Mouse (Mus musculus) myocyte (in vitro differentiated cells): ENCODE results near the gene Sphkap. TPM values are rescaled to one million over a fixed set of nuclear protein-coding genes. Genes with fewer than 3 reads are reported as not detected.

Experiments used
- H3K27me3 ChIP-seq: one replicate; pipeline ENCODE4 v1.6.1; 2011; ENCODE audit not compliant: control insufficient read depth, insufficient read depth, insufficient read length
- H3K36me3 ChIP-seq: one replicate; pipeline ENCODE4 v1.6.1; 2011; ENCODE audit not compliant: control insufficient read depth, insufficient read depth
- H3K4me2 ChIP-seq: one replicate; pipeline ENCODE4 v1.6.1; 2011; ENCODE audit warnings: low read depth, control low read depth
- H3K4me3 ChIP-seq: one replicate; pipeline ENCODE4 v1.5.1; 2011; ENCODE audit warnings: mild to moderate bottlenecking, control low read depth, moderate library complexity
- H3K79me2 ChIP-seq: one replicate; pipeline ENCODE4 v1.6.1; 2011; ENCODE audit not compliant: control insufficient read depth, insufficient read depth
- H3ac ChIP-seq: one replicate; pipeline ENCODE4 v1.6.1; 2011; ENCODE audit not compliant: control insufficient read depth, insufficient read length
- CEBPB ChIP-seq: IDR thresholded peaks from 2 replicates; pipeline ENCODE4 v1.6.1; 2011; ENCODE audit warnings: mild to moderate bottlenecking, moderate library complexity; ENCODE audit not compliant: poor library complexity, insufficient read depth, severe bottlenecking
- E2F4 ChIP-seq: IDR thresholded peaks from one replicate; pipeline ENCODE4 v1.6.1; 2011; ENCODE audit warnings: mild to moderate bottlenecking, control low read depth, moderate library complexity; ENCODE audit not compliant: insufficient read depth
- MAX ChIP-seq: IDR thresholded peaks from one replicate; pipeline ENCODE4 v1.6.1; 2011; ENCODE audit warnings: low read depth, mild to moderate bottlenecking, control low read depth
- MYOD1 ChIP-seq, 3 experiments: IDR thresholded peaks; one replicate each; pipeline ENCODE4 v1.6.1; 2011; ENCODE audit warnings: control low read depth in 2 of 3, low read depth in 2 of 3, mild to moderate bottlenecking in 2 of 3, moderate library complexity in 1 of 3; ENCODE audit not compliant: insufficient read length in 2 of 3, control insufficient read depth in 1 of 3
- MYOG ChIP-seq, 3 experiments: IDR thresholded peaks; one replicate each; pipeline ENCODE4 v1.6.1; 2011; ENCODE audit warnings: control low read depth in 2 of 3, low read depth in 2 of 3, mild to moderate bottlenecking in 2 of 3; ENCODE audit not compliant: insufficient read length in 2 of 3, control insufficient read depth in 1 of 3, insufficient read depth in 1 of 3
- POLR2A ChIP-seq: IDR thresholded peaks from one replicate; pipeline ENCODE4 v1.6.1; 2011; ENCODE audit warnings: low read depth, mild to moderate bottlenecking, control low read depth, moderate library complexity; ENCODE audit not compliant: insufficient read length
- POLR2AphosphoS2 ChIP-seq: IDR thresholded peaks from one replicate; pipeline ENCODE4 v1.6.1; 2011; ENCODE audit warnings: low read depth, control low read depth; ENCODE audit not compliant: insufficient read length
- REST ChIP-seq: IDR thresholded peaks from one replicate; pipeline ENCODE4 v1.6.1; 2011; ENCODE audit warnings: mild to moderate bottlenecking, control low read depth, moderate library complexity; ENCODE audit not compliant: insufficient read depth, insufficient read length
- SRF ChIP-seq: IDR thresholded peaks from one replicate; pipeline ENCODE4 v1.6.1; 2011; ENCODE audit warnings: low read depth; ENCODE audit not compliant: control insufficient read depth, insufficient read length
- TCF12 ChIP-seq: IDR thresholded peaks from one replicate; pipeline ENCODE4 v1.6.1; 2011; ENCODE audit warnings: mild to moderate bottlenecking, control low read depth; ENCODE audit not compliant: poor library complexity, insufficient read depth, severe bottlenecking
- TCF3 ChIP-seq: IDR thresholded peaks from one replicate; pipeline ENCODE4 v1.6.1; 2011; ENCODE audit warnings: low read depth, control low read depth; ENCODE audit not compliant: insufficient read length
- USF1 ChIP-seq: IDR thresholded peaks from one replicate; pipeline ENCODE4 v1.6.1; 2011; ENCODE audit warnings: low read depth, mild to moderate bottlenecking, control low read depth, moderate library complexity
- polyA plus RNA-seq: library from polyadenylated mRNA; unstranded; fragments of >200 nt; fragmentation: generic; extraction: Trizol; gene quantifications from one replicate; pipeline ENCODE4 v1.2.1, GENCODE M21; 2012; ENCODE audit warnings: missing spikeins

The Sphkap gene
- polyA plus RNA-seq, 1 experiment, result not detected

DNA sequence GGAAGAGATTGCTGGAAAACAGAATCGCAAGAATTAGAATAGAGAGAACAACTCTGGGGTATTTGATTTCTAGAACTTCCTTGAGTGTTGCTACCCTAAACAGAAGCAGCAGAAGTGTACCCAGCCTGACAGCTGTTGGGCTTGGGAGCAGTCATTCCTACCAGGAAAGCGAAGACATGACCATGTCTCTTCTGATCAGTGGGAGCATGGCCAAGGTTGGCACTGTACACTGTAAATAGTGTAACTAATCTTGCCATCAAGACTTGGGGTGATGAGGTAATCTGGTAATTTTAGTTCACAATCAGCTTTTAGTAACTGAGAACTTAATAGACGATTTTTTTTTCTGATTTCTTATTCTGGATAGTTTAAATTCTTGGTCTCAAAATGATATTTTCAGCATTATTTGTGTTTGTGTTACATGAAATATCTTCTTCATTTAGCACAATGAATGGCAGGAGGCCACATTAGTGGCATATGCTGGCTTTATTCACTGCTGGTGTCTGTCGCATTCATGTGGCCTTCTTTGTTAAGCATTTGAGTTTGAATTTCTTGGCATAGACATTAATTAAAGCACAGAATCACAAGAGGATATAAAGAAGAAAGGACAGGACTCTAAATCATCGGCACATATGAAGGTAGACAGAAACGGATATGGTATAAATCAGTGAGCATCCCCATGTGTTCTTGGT lies 96.2 kb downstream of the Sphkap start:
- Histone ChIP-seq H3K27me3 (no peaks in the 10 kb centered on the region), H3K4me3 (no peak overlapping the region), H3K36me3 (no peaks in the 10 kb centered on the region), H3ac (no peak overlapping the region), H3K4me2 (no peak overlapping the region), H3K79me2 (no peaks in the 10 kb centered on the region)
- no peak for TF ChIP-seq CEBPB
- TF ChIP-seq USF1, result no peak
- no peak for TF ChIP-seq SRF
- no peak for TF ChIP-seq MAX
- TF ChIP-seq E2F4, result no peak
- no peak for TF ChIP-seq REST
- no peak for TF ChIP-seq POLR2AphosphoS2
- no peak for TF ChIP-seq MYOG (IDR thresholded peaks at IDR 0.05; ENCODE audit: control insufficient read depth in 1 of 3, insufficient read depth in 1 of 3, insufficient read length in 2 of 3, low read depth in 2 of 3)
- TF ChIP-seq POLR2A, result no peak
- no peak for TF ChIP-seq MYOD1 (IDR thresholded peaks at IDR 0.05; ENCODE audit: control insufficient read depth in 1 of 3, insufficient read length in 2 of 3, low read depth in 2 of 3)
- no peak for TF ChIP-seq TCF3
- TF ChIP-seq TCF12, result no peak

DNA sequence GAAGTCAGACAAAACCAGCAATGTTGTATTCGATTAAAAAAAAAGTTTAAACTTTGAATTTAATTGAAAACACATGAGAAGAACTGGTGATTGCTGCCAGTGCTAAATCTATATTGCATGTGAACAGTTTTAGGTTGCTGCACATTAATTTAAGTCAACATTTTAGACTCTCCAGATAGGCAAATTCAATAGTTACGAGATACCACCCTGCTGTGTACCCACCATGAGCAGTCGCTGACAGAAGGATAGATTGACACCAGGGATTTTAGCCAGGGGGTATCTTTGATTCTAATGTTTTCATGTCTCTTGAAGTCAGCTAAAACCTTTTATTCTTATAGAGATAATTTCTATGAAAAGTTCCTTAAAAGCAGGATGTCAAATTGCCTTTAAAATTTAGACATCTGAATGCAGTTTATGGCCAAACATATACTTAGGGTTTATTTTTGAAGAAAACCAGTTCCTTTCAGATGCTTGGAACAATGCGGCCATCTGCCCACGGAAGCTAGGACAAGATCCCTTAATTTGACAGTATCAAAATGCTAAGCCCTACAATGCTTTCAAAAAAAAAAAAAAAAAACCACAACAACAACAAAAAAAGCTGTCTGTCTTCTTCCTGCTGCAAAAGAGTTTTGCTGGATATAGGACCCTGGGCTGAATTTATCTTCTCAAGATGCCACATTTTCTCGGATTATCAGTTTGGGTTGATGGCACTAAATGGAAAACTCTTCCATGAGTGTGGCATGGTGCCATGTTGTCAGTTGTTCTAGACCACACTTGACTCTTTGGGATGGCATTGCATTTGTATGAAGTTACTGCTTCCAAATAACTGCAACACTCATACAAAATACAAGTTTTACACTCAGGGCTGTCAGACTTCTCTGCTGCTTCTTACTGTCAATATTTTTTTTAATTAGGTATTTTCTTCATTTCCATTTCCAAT lies 110.6 kb downstream of the Sphkap start:
- Histone ChIP-seq H3K4me2 (no peak overlapping the region), H3ac (no peak overlapping the region), H3K79me2 (no peaks in the 10 kb centered on the region), H3K4me3 (no peak overlapping the region), H3K36me3 (no peaks in the 10 kb centered on the region), H3K27me3 (no peaks in the 10 kb centered on the region)
- TF ChIP-seq TCF12, result no peak

DNA sequence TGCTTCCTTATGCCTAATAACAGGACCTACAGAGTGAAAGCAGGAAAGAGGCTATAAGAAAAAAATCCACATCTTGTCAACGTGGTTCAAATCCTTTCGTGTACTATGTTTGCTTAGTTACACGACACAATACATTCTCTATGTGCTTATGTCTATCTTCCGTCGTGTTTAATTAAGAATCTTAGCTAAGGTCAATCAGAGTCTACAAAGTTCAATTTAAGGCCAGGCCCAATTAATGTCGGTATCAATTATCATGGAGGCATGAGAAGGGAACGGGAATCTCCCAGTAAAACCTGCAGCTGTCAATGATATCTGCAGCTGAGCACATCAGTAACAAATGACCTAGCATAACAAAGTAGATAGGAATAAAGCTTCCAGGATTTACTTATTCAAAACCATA lies 122.1 kb downstream of the Sphkap start:
- H3K27me3 ChIP-seq, result no peaks in the 10 kb centered on the region
- no peak overlapping the region for H3ac ChIP-seq
- no peak for TF ChIP-seq MAX
- TF ChIP-seq POLR2A, result no peak
- TF ChIP-seq MYOG (IDR thresholded peaks at IDR 0.05; ENCODE audit: control insufficient read depth in 1 of 3, insufficient read depth in 1 of 3, insufficient read length in 2 of 3, low read depth in 2 of 3), result no peak
- TF ChIP-seq MYOD1 (IDR thresholded peaks at IDR 0.05; ENCODE audit: control insufficient read depth in 1 of 3, insufficient read length in 2 of 3, low read depth in 2 of 3), result no peak
- TF ChIP-seq REST, result no peak
- no peak for TF ChIP-seq USF1
- no peak for TF ChIP-seq POLR2AphosphoS2
- no peak for TF ChIP-seq SRF
- TF ChIP-seq TCF12, result no peak
- TF ChIP-seq TCF3, result no peak
- no peak for TF ChIP-seq E2F4
- H3K36me3 ChIP-seq, result no peaks in the 10 kb centered on the region
- H3K4me2 ChIP-seq, result no peak overlapping the region
- no peak overlapping the region for H3K4me3 ChIP-seq
- no peaks in the 10 kb centered on the region for H3K79me2 ChIP-seq

DNA sequence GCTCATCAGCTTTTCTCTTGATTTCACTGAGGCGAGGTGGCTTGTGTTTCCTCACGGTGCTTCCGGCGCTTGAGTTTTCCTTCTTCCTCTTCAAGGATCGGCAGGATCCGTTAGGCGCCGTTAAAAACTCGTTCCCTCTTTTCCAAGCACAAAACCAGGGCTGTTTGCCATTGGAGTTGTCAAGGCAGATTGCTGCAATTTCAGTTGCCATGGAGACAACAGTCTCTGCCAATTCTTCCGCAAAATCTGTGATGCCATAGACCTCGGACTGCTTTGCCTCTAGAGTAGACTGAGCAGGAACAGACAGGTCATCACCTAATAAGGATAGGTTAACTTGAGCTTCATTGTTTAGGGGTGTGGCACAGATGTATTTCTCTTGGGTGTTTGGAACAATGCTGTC lies 131.0 kb downstream of the Sphkap start:
- no peak overlapping the region for H3K4me3 ChIP-seq
- H3K36me3 ChIP-seq, result no peaks in the 10 kb centered on the region
- no peak for TF ChIP-seq SRF
- TF ChIP-seq MYOG (IDR thresholded peaks at IDR 0.05; ENCODE audit: control insufficient read depth in 1 of 3, insufficient read depth in 1 of 3, insufficient read length in 2 of 3, low read depth in 2 of 3), result no peak
- no peak for TF ChIP-seq USF1
- no peak for TF ChIP-seq POLR2A
- no peak for TF ChIP-seq TCF12
- TF ChIP-seq E2F4, result no peak
- TF ChIP-seq REST, result no peak
- H3K27me3 ChIP-seq, result no peaks in the 10 kb centered on the region
- no peaks in the 10 kb centered on the region for H3K79me2 ChIP-seq
- H3ac ChIP-seq, result no peak overlapping the region
- no peak overlapping the region for H3K4me2 ChIP-seq

DNA sequence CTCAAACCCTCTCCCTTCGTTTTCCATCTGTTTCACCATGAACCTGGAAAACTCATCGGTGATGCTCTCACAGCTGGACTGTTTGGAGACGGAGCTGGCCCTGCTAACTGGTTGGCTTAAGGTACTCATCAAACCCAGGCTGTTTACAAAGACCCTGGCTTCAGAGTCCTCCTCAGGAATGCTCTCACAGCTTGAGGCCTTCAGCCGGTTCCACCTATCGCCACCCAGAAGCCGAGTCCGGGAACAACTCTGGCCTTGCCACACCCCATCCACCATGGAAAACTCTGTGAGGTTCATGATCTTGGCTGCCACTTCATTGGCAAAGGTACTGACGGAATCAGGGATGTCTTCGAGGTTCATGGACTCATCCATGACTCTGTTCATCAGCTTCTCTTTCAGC lies 131.4 kb downstream of the Sphkap start:
- no peak overlapping the region for H3K4me2 ChIP-seq
- H3K4me3 ChIP-seq, result no peak overlapping the region
- H3K27me3 ChIP-seq, result no peaks in the 10 kb centered on the region
- TF ChIP-seq MAX, result no peak
- TF ChIP-seq POLR2A, result no peak
- no peak for TF ChIP-seq TCF3
- no peak for TF ChIP-seq SRF
- TF ChIP-seq REST, result no peak
- no peak for TF ChIP-seq MYOG (IDR thresholded peaks at IDR 0.05; ENCODE audit: control insufficient read depth in 1 of 3, insufficient read depth in 1 of 3, insufficient read length in 2 of 3, low read depth in 2 of 3)
- no peak for TF ChIP-seq POLR2AphosphoS2
- TF ChIP-seq TCF12, result no peak
- no peak for TF ChIP-seq E2F4
- H3K36me3 ChIP-seq, result no peaks in the 10 kb centered on the region
- H3K79me2 ChIP-seq, result no peaks in the 10 kb centered on the region
- no peak overlapping the region for H3ac ChIP-seq
